Mouse (Mus musculus) MEL (cell line): ENCODE results near the gene Gfod1.

Experiments used
- CHD1 ChIP-seq: IDR thresholded peaks from 2 replicates; pipeline ENCODE4 v1.6.1; 2012; ENCODE audit warnings: low read depth, mild to moderate bottlenecking, inconsistent platforms, low read length, improper control_type of control experiment
- CTCF ChIP-seq, 3 experiments: IDR thresholded peaks in 2 of 3; conservative IDR thresholded peaks in 1 of 3; 2 replicates each; pipeline ENCODE4 v1.5.1; 2011 to 2012; ENCODE audit warnings: low read length in 3 of 3, low read depth in 2 of 3, mild to moderate bottlenecking in 2 of 3, improper control_type of control experiment in 1 of 3, inconsistent platforms in 1 of 3, mixed read lengths in 1 of 3, moderate library complexity in 1 of 3; ENCODE audit not compliant: control insufficient read depth in 1 of 3, insufficient read depth in 1 of 3, poor library complexity in 1 of 3, severe bottlenecking in 1 of 3
- EP300 ChIP-seq, 2 experiments: IDR thresholded peaks; 2 replicates each; pipeline ENCODE4 v1.6.1; 2011; ENCODE audit warnings: improper control_type of control experiment in 2 of 2, low read length in 2 of 2, low read depth in 1 of 2, mild to moderate bottlenecking in 1 of 2
- HCFC1 ChIP-seq: IDR thresholded peaks from 2 replicates; pipeline ENCODE4 v1.6.1; 2012; ENCODE audit warnings: low read depth, mild to moderate bottlenecking, inconsistent platforms, low read length, improper control_type of control experiment, moderate library complexity
- MAFK ChIP-seq: IDR thresholded peaks from 2 replicates; pipeline ENCODE4 v1.6.1; 2011; ENCODE audit warnings: low read depth, mild to moderate bottlenecking, low read length, improper control_type of control experiment, borderline replicate concordance
- MAX ChIP-seq: IDR thresholded peaks from 2 replicates; pipeline ENCODE4 v1.6.1; 2011; ENCODE audit warnings: low read length, improper control_type of control experiment
- NELFE ChIP-seq: IDR thresholded peaks from 2 replicates; pipeline ENCODE4 v1.6.1; 2011; ENCODE audit warnings: low read depth, low read length, improper control_type of control experiment
- POLR2A ChIP-seq, 2 experiments: IDR thresholded peaks; 2 replicates each; pipeline ENCODE4 v1.6.1; 2011 to 2012; ENCODE audit warnings: low read length in 2 of 2, mild to moderate bottlenecking in 2 of 2, control low read depth in 1 of 2, improper control_type of control experiment in 1 of 2, low read depth in 1 of 2, moderate library complexity in 1 of 2; ENCODE audit not compliant: control insufficient read depth in 1 of 2, insufficient read depth in 1 of 2, poor library complexity in 1 of 2
- RCOR1 ChIP-seq: IDR thresholded peaks from 2 replicates; pipeline ENCODE4 v1.6.1; 2012; ENCODE audit warnings: low read depth, mild to moderate bottlenecking, inconsistent platforms, low read length, improper control_type of control experiment
- TAL1 ChIP-seq: IDR thresholded peaks from 2 replicates; pipeline ENCODE4 v1.6.1; 2012; ENCODE audit warnings: mild to moderate bottlenecking, inconsistent platforms, low read length, moderate library complexity, mixed read lengths
- USF1 ChIP-seq: IDR thresholded peaks from 2 replicates; pipeline ENCODE4 v1.6.1; 2014; ENCODE audit warnings: low read depth, mild to moderate bottlenecking, inconsistent platforms, low read length, improper control_type of control experiment, moderate library complexity
- ZC3H11A ChIP-seq: IDR thresholded peaks from 2 replicates; pipeline ENCODE4 v1.6.1; 2012; ENCODE audit warnings: low read depth, mild to moderate bottlenecking, inconsistent platforms, low read length, improper control_type of control experiment
- ZKSCAN1 ChIP-seq: IDR thresholded peaks from 2 replicates; pipeline ENCODE4 v1.6.1; 2012; ENCODE audit warnings: low read depth, mild to moderate bottlenecking, inconsistent platforms, low read length, improper control_type of control experiment, moderate library complexity

GRCm38 (mm10) chr13:43172036-43172713 is 131.8 kb downstream of the Gfod1 start:
- TF ChIP-seq CTCF (IDR thresholded peaks at IDR 0.05 in 2 of 3, conservative IDR thresholded peaks at IDR 0.05 in 1 of 3; ENCODE audit: control insufficient read depth in 1 of 3, insufficient read depth in 1 of 3, low read depth in 2 of 3, low read length in 3 of 3, poor library complexity in 1 of 3, severe bottlenecking in 1 of 3) (peak; percentile 69 to 90 (median 80)), POLR2A (IDR thresholded peaks at IDR 0.05; ENCODE audit: control insufficient read depth in 1 of 2, insufficient read depth in 1 of 2, low read depth in 1 of 2, low read length in 2 of 2, poor library complexity in 1 of 2) (no peak), USF1 (no peak), MAX (no peak), CHD1 (no peak), ZC3H11A (peak; percentile 73), NELFE (no peak), MAFK (no peak), TAL1 (no peak), EP300 (IDR thresholded peaks at IDR 0.05; ENCODE audit: low read depth in 1 of 2, low read length in 2 of 2) (no peak; a peak in 1 of 4 replicates), ZKSCAN1 (no peak), RCOR1 (no peak), HCFC1 (no peak)
